Mouse (Mus musculus) liver, adult 2 months (tissue): ENCODE data around the gene Cmklr1.

Experiments used
- CTCF ChIP-seq: fragments of 200-500 bp; IDR thresholded peaks from 2 replicates; pipeline ENCODE4 v1.5.1; 2011; ENCODE audit warnings: low read depth, low read length, control low read depth
- POLR2A ChIP-seq: fragments of 200-500 bp; IDR thresholded peaks from 2 replicates; pipeline ENCODE4 v1.6.1; 2011; ENCODE audit warnings: low read length, control low read depth; ENCODE audit not compliant: insufficient read depth; ENCODE audit errors: extremely low read depth

DNA sequence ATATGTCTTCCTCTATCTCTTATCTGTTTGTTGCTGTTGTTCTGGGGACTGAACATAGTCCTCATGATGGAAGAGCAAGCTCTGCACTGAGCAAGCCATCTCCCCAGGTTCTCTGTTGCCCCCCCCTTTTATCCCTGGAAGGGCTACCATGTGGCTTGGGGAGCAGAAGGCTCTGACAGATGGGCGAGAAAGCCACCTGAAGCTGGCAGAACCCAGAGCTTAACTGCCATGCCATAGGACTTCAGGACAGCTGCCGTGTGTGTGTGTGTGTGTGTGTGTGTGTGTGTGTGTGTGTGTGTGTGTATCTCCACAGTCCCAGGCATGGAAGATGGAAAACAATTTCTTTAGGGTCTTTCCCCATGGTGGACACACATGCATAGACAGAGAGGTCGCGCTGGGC, 31.5 kb downstream of the Cmklr1 start:
- no peak for TF ChIP-seq CTCF
- no peak for TF ChIP-seq POLR2A
